In genomic region chr6:90790901-90791300, GRCm38 (mm10) we compare ENCODE assay signal across 23 mouse cellular contexts.
DNase-seq lines count a peak whose midpoint lies in the region; ATAC-seq and TF ChIP-seq lines count a peak whose summit lies in the region.
"Had no signal": no experiment of that assay in that cellular context is flagged by ENCODE, and none has a peak within 500 bp of the region (broad histone marks: within the 10 kb centered on the region; RNA-seq: fewer than 3 reads in every experiment).

No protein-coding gene starts in this region.

- no peak for TF ChIP-seq POLR2A in cerebellum, adult 2 months (IDR thresholded peaks at IDR 0.05; ENCODE audit: borderline replicate concordance, insufficient read depth, low read length)

- no peak overlapping the region for H3K9ac ChIP-seq in kidney, embryonic 16.5 days (replicated peaks; ENCODE audit: low read length)
- H3K9ac ChIP-seq: embryonic facial prominence, embryonic 12.5 days; embryonic facial prominence, embryonic 15.5 days; forebrain, embryonic 12.5 days; forebrain, embryonic 15.5 days; heart, embryonic 13.5 days; hindbrain, embryonic 14.5 days had no signal

- no peak for ATAC-seq in cerebellum, adult (ENCODE audit: insufficient number of reproducible peaks, low FRiP score, low TSS enrichment)
- no peak for ATAC-seq in kidney, embryonic 16.5 days (ENCODE audit: low FRiP score, low TSS enrichment)
- ATAC-seq: CD4-positive, CD25-positive, alpha-beta regulatory T cell, adult 4 months; forebrain, embryonic 15.5 days; hindbrain, postnatal 0 days; inflammation-experienced regulatory T-cells, adult 6 months had no signal

- H3K27me3 ChIP-seq in cerebellum, adult 2 months (ENCODE audit: control insufficient read depth, insufficient read depth, low read length) = no peaks in the 10 kb centered on the region
- H3K27me3 ChIP-seq in kidney, embryonic 16.5 days (ENCODE audit: insufficient read depth, low read length) = no peaks in the 10 kb centered on the region
- H3K27me3 ChIP-seq: embryonic facial prominence, embryonic 12.5 days; embryonic facial prominence, embryonic 15.5 days; forebrain, embryonic 15.5 days; heart, embryonic 13.5 days had no signal

- peak overlapping the region; percentile 61; the same call in 1 of the 2 replicates for H3K27ac ChIP-seq in cerebellum, adult 2 months (ENCODE audit: insufficient read depth, low read length)
- H3K27ac ChIP-seq in kidney, embryonic 16.5 days (ENCODE audit: low read length) = no peak overlapping the region
- H3K27ac ChIP-seq: embryonic facial prominence, embryonic 12.5 days; embryonic facial prominence, embryonic 15.5 days; forebrain, embryonic 12.5 days; forebrain, embryonic 15.5 days; heart, embryonic 13.5 days; hindbrain, embryonic 14.5 days; hindbrain, postnatal 0 days had no signal

- H3K4me1 ChIP-seq in cerebellum, adult 2 months (ENCODE audit: control insufficient read depth, insufficient read depth, low read length) = peaks cover 42% of the 10 kb centered on the region
- H3K4me1 ChIP-seq in kidney, embryonic 16.5 days (ENCODE audit: insufficient read depth, low read length) = no peaks in the 10 kb centered on the region
- H3K4me1 ChIP-seq: embryonic facial prominence, embryonic 15.5 days had no signal

- H3K4me2 ChIP-seq in kidney, embryonic 16.5 days (replicated peaks; ENCODE audit: low read depth, low read length) = no peak overlapping the region
- H3K4me2 ChIP-seq: embryonic facial prominence, embryonic 12.5 days; embryonic facial prominence, embryonic 15.5 days; forebrain, embryonic 12.5 days; forebrain, embryonic 15.5 days; heart, embryonic 13.5 days; hindbrain, embryonic 14.5 days had no signal

- H3K36me3 ChIP-seq in kidney, embryonic 16.5 days (ENCODE audit: insufficient read depth, low read length) = no peaks in the 10 kb centered on the region
- H3K36me3 ChIP-seq: embryonic facial prominence, embryonic 12.5 days; embryonic facial prominence, embryonic 15.5 days; forebrain, embryonic 12.5 days; forebrain, embryonic 15.5 days; heart, embryonic 13.5 days had no signal

- H3K9me3 ChIP-seq in kidney, embryonic 16.5 days (ENCODE audit: low read length) = no peaks in the 10 kb centered on the region
- H3K9me3 ChIP-seq: embryonic facial prominence, embryonic 12.5 days; embryonic facial prominence, embryonic 15.5 days; forebrain, embryonic 12.5 days; forebrain, embryonic 15.5 days; heart, embryonic 13.5 days had no signal

- TF ChIP-seq CTCF in cerebellum, adult 2 months (IDR thresholded peaks at IDR 0.05; ENCODE audit: borderline replicate concordance, insufficient read depth, low read depth, low read length) = no peak

- no peak overlapping the region for H3K4me3 ChIP-seq in cerebellum, adult 2 months (replicated peaks; ENCODE audit: insufficient read depth, low read depth, low read length)
- H3K4me3 ChIP-seq in kidney, embryonic 16.5 days (ENCODE audit: low read length) = no peak overlapping the region
- H3K4me3 ChIP-seq: embryonic facial prominence, embryonic 12.5 days; embryonic facial prominence, embryonic 15.5 days; forebrain, embryonic 12.5 days; forebrain, embryonic 15.5 days; heart, embryonic 13.5 days had no signal

- peak in 1 of 2 experiments; percentile 61 for DNase-seq in cerebellum, adult 2 months
- peak; percentile 69 for DNase-seq in cerebellum, adult 9-10 months
- peak; percentile 50 to 69 for DNase-seq in cerebellum, postnatal 25 days
- no peak for DNase-seq in ovary, adult 18-20 months (ENCODE audit: low spot score)
- DNase-seq: adrenal gland, adult 2 months; adrenal gland, postnatal 14 days; gastrocnemius, postnatal 25 days; heart, adult 18-20 months; heart, postnatal 14 days; heart, postnatal 4 days; kidney, adult 18-20 months; kidney, adult 9 months had no signal
